Mouse (Mus musculus): ENCODE measurements around the gene Reep1. TPM values are rescaled to one million over a fixed set of nuclear protein-coding genes. Genes with fewer than 3 reads are reported as not detected.

Gene Reep1
- polyA plus RNA-seq, 1 experiment from 2014 or later, result 25.1 TPM

GRCm38 (mm10) chr6:71771282-71771681, 63.9 kb downstream of the Reep1 start:
- H3K36me3 ChIP-seq (replicated peaks; ENCODE audit: control insufficient read depth, insufficient read depth, low read depth, low read length), result no peaks in the 10 kb centered on the region
- 94% methylated on average over 4 of the region's 4 CpGs for WGBS
- H3K4me2 ChIP-seq (ENCODE audit: low read depth, low read length), result no peak overlapping the region
- no peak overlapping the region for H3K9ac ChIP-seq (replicated peaks; ENCODE audit: low read length)
- H3K9me3 ChIP-seq (replicated peaks; ENCODE audit: control insufficient read depth, low read length), result no peaks in the 10 kb centered on the region
- no peaks in the 10 kb centered on the region for H3K4me1 ChIP-seq (ENCODE audit: control insufficient read depth, insufficient read depth, low read length)
- H3K4me3 ChIP-seq (ENCODE audit: low read depth, low read length), result no peak overlapping the region
- no peak overlapping the region for H3K27ac ChIP-seq (replicated peaks; ENCODE audit: low read depth, low read length)
- DNase-seq (ENCODE audit: low spot score), result no peak
- no peaks in the 10 kb centered on the region for H3K27me3 ChIP-seq (ENCODE audit: control insufficient read depth, insufficient read depth, low read length)
- ATAC-seq (replicated peaks; ENCODE audit: insufficient number of reproducible peaks, low FRiP score, low TSS enrichment, low read depth), result no peak

- DNase-seq (ENCODE audit: low spot score) (no peak), ATAC-seq (replicated peaks; ENCODE audit: insufficient number of reproducible peaks, low FRiP score, low TSS enrichment, low read depth) (no peak)
- H3K4me1 ChIP-seq (ENCODE audit: control insufficient read depth, insufficient read depth, low read length), result no peaks in the 10 kb centered on the region
- no peak overlapping the region for H3K4me2 ChIP-seq (ENCODE audit: low read depth, low read length)
- no peaks in the 10 kb centered on the region for H3K27me3 ChIP-seq (ENCODE audit: control insufficient read depth, insufficient read depth, low read length)
- H3K9me3 ChIP-seq (replicated peaks; ENCODE audit: control insufficient read depth, low read length), result no peaks in the 10 kb centered on the region
- no peak overlapping the region for H3K4me3 ChIP-seq (ENCODE audit: low read depth, low read length)
- no peaks in the 10 kb centered on the region for H3K36me3 ChIP-seq (replicated peaks; ENCODE audit: control insufficient read depth, insufficient read depth, low read depth, low read length)
- WGBS, result 85% methylated on average over 6 of the region's 6 CpGs
- no peak overlapping the region for H3K9ac ChIP-seq (replicated peaks; ENCODE audit: low read length)
- H3K27ac ChIP-seq (replicated peaks; ENCODE audit: low read depth, low read length), result no peak overlapping the region
Measured at GRCm38 (mm10) chr6:71772156-71772555, 64.8 kb downstream of the Reep1 start.

- H3K9me3 ChIP-seq (replicated peaks; ENCODE audit: control insufficient read depth, low read length), result no peaks in the 10 kb centered on the region
- ATAC-seq (replicated peaks; ENCODE audit: insufficient number of reproducible peaks, low FRiP score, low TSS enrichment, low read depth) (no peak), DNase-seq (ENCODE audit: low spot score) (no peak)
- no peak overlapping the region for H3K9ac ChIP-seq (replicated peaks; ENCODE audit: low read length)
- no peaks in the 10 kb centered on the region for H3K4me1 ChIP-seq (ENCODE audit: control insufficient read depth, insufficient read depth, low read length)
- no peaks in the 10 kb centered on the region for H3K36me3 ChIP-seq (replicated peaks; ENCODE audit: control insufficient read depth, insufficient read depth, low read depth, low read length)
- no peak overlapping the region for H3K27ac ChIP-seq (replicated peaks; ENCODE audit: low read depth, low read length)
- 87% methylated on average over 7 of the region's 7 CpGs for WGBS
- H3K27me3 ChIP-seq (ENCODE audit: control insufficient read depth, insufficient read depth, low read length), result no peaks in the 10 kb centered on the region
- no peak overlapping the region for H3K4me2 ChIP-seq (ENCODE audit: low read depth, low read length)
- H3K4me3 ChIP-seq (ENCODE audit: low read depth, low read length), result no peak overlapping the region
Measured at GRCm38 (mm10) chr6:71772636-71773208, 65.4 kb downstream of the Reep1 start.

GRCm38 (mm10) chr6:71778016-71778415, 70.7 kb downstream of the Reep1 start:
- Histone ChIP-seq H3K4me1 (ENCODE audit: control insufficient read depth, insufficient read depth, low read length) (no peaks in the 10 kb centered on the region), H3K36me3 (replicated peaks; ENCODE audit: control insufficient read depth, insufficient read depth, low read depth, low read length) (no peaks in the 10 kb centered on the region), H3K4me3 (ENCODE audit: low read depth, low read length) (no peak overlapping the region), H3K9ac (replicated peaks; ENCODE audit: low read length) (no peak overlapping the region), H3K27me3 (ENCODE audit: control insufficient read depth, insufficient read depth, low read length) (no peaks in the 10 kb centered on the region), H3K4me2 (ENCODE audit: low read depth, low read length) (no peak overlapping the region), H3K27ac (replicated peaks; ENCODE audit: low read depth, low read length) (no peak overlapping the region), H3K9me3 (replicated peaks; ENCODE audit: control insufficient read depth, low read length) (no peaks in the 10 kb centered on the region)
- ATAC-seq (replicated peaks; ENCODE audit: insufficient number of reproducible peaks, low FRiP score, low TSS enrichment, low read depth) (no peak), DNase-seq (ENCODE audit: low spot score) (no peak)
- WGBS, result 92% methylated on average over 5 of the region's 5 CpGs

- no peaks in the 10 kb centered on the region for H3K36me3 ChIP-seq (replicated peaks; ENCODE audit: control insufficient read depth, insufficient read depth, low read depth, low read length)
- H3K4me1 ChIP-seq (ENCODE audit: control insufficient read depth, insufficient read depth, low read length), result no peaks in the 10 kb centered on the region
- DNase-seq (ENCODE audit: low spot score), result no peak
- H3K27ac ChIP-seq (replicated peaks; ENCODE audit: low read depth, low read length), result no peak overlapping the region
- H3K4me3 ChIP-seq (ENCODE audit: low read depth, low read length), result no peak overlapping the region
- no peak overlapping the region for H3K4me2 ChIP-seq (ENCODE audit: low read depth, low read length)
- ATAC-seq (replicated peaks; ENCODE audit: insufficient number of reproducible peaks, low FRiP score, low TSS enrichment, low read depth), result no peak
- WGBS, result 67% methylated on average over 2 of the region's 2 CpGs
- no peaks in the 10 kb centered on the region for H3K9me3 ChIP-seq (replicated peaks; ENCODE audit: control insufficient read depth, low read length)
- H3K27me3 ChIP-seq (ENCODE audit: control insufficient read depth, insufficient read depth, low read length), result no peaks in the 10 kb centered on the region
- H3K9ac ChIP-seq (replicated peaks; ENCODE audit: low read length), result no peak overlapping the region
Measured at GRCm38 (mm10) chr6:71779831-71780230, 72.5 kb downstream of the Reep1 start.

- Histone ChIP-seq H3K4me3 (ENCODE audit: low read depth, low read length) (no peak overlapping the region), H3K27ac (replicated peaks; ENCODE audit: low read depth, low read length) (no peak overlapping the region), H3K4me1 (ENCODE audit: control insufficient read depth, insufficient read depth, low read length) (no peaks in the 10 kb centered on the region), H3K9me3 (replicated peaks; ENCODE audit: control insufficient read depth, low read length) (no peaks in the 10 kb centered on the region), H3K36me3 (replicated peaks; ENCODE audit: control insufficient read depth, insufficient read depth, low read depth, low read length) (no peaks in the 10 kb centered on the region), H3K4me2 (ENCODE audit: low read depth, low read length) (no peak overlapping the region), H3K27me3 (ENCODE audit: control insufficient read depth, insufficient read depth, low read length) (no peaks in the 10 kb centered on the region), H3K9ac (replicated peaks; ENCODE audit: low read length) (no peak overlapping the region)
- no peak for DNase-seq (ENCODE audit: low spot score)
- 93% methylated on average over 7 of the region's 7 CpGs for WGBS
- no peak for ATAC-seq (replicated peaks; ENCODE audit: insufficient number of reproducible peaks, low FRiP score, low TSS enrichment, low read depth)
Measured at GRCm38 (mm10) chr6:71780431-71780830, 73.1 kb downstream of the Reep1 start.

- no peaks in the 10 kb centered on the region for H3K36me3 ChIP-seq (replicated peaks; ENCODE audit: control insufficient read depth, insufficient read depth, low read depth, low read length)
- H3K4me1 ChIP-seq (ENCODE audit: control insufficient read depth, insufficient read depth, low read length), result no peaks in the 10 kb centered on the region
- H3K27ac ChIP-seq (replicated peaks; ENCODE audit: low read depth, low read length), result no peak overlapping the region
- H3K4me2 ChIP-seq (ENCODE audit: low read depth, low read length), result no peak overlapping the region
- H3K27me3 ChIP-seq (ENCODE audit: control insufficient read depth, insufficient read depth, low read length), result no peaks in the 10 kb centered on the region
- no peak overlapping the region for H3K4me3 ChIP-seq (ENCODE audit: low read depth, low read length)
- no peaks in the 10 kb centered on the region for H3K9me3 ChIP-seq (replicated peaks; ENCODE audit: control insufficient read depth, low read length)
- ATAC-seq (replicated peaks; ENCODE audit: insufficient number of reproducible peaks, low FRiP score, low TSS enrichment, low read depth), result no peak
- no peak for DNase-seq (ENCODE audit: low spot score)
- no peak overlapping the region for H3K9ac ChIP-seq (replicated peaks; ENCODE audit: low read length)
- 84% methylated on average over 5 of the region's 5 CpGs for WGBS
Measured at GRCm38 (mm10) chr6:71783165-71783564, 75.8 kb downstream of the Reep1 start.

- H3K27me3 ChIP-seq (ENCODE audit: control insufficient read depth, insufficient read depth, low read length), result no peaks in the 10 kb centered on the region
- no peaks in the 10 kb centered on the region for H3K4me1 ChIP-seq (ENCODE audit: control insufficient read depth, insufficient read depth, low read length)
- H3K4me2 ChIP-seq (ENCODE audit: low read depth, low read length), result no peak overlapping the region
- 71% methylated on average over 9 of the region's 9 CpGs for WGBS
- DNase-seq (ENCODE audit: low spot score) (no peak), ATAC-seq (replicated peaks; ENCODE audit: insufficient number of reproducible peaks, low FRiP score, low TSS enrichment, low read depth) (no peak)
- no peaks in the 10 kb centered on the region for H3K36me3 ChIP-seq (replicated peaks; ENCODE audit: control insufficient read depth, insufficient read depth, low read depth, low read length)
- no peak overlapping the region for H3K27ac ChIP-seq (replicated peaks; ENCODE audit: low read depth, low read length)
- no peaks in the 10 kb centered on the region for H3K9me3 ChIP-seq (replicated peaks; ENCODE audit: control insufficient read depth, low read length)
- no peak overlapping the region for H3K4me3 ChIP-seq (ENCODE audit: low read depth, low read length)
- H3K9ac ChIP-seq (replicated peaks; ENCODE audit: low read length), result no peak overlapping the region
Measured at GRCm38 (mm10) chr6:71788348-71788747, 81.0 kb downstream of the Reep1 start.

Measured in embryonic facial prominence, embryonic 11.5 days (tissue).